Mouse (Mus musculus) lung, postnatal 0 days (tissue): ENCODE data around the gene Mvd.

Experiments used
- CTCF ChIP-seq: IDR thresholded peaks from 2 replicates; pipeline ENCODE4 v1.5.1; 2016; ENCODE audit warnings: antibody characterized with exemption, mild to moderate bottlenecking
- EP300 ChIP-seq: IDR thresholded peaks from 2 replicates; pipeline ENCODE4 v1.6.1; 2016; ENCODE audit warnings: antibody characterized with exemption, mild to moderate bottlenecking, control low read depth

- TF ChIP-seq CTCF (no peak), EP300 (no peak)
Measured at GRCm38 (mm10) chr8:122473911-122474421, 30.7 kb upstream of the Mvd start.
